Mouse (Mus musculus): ENCODE data around the gene Tra2a.

GRCm38 (mm10) chr6:49236331-49236730 is 27.5 kb downstream of the Tra2a start:
- TF ChIP-seq CTCF (IDR thresholded peaks at IDR 0.05; ENCODE audit: extremely low read depth, insufficient read depth, low read length) (no peak), POLR2A (IDR thresholded peaks at IDR 0.05; ENCODE audit: extremely low read depth, insufficient read depth, low read length) (no peak)
